Mouse (Mus musculus): Measurements from ENCODE around the gene Acap1. TPM values are rescaled to one million over a fixed set of nuclear protein-coding genes. Genes with fewer than 3 reads are reported as not detected.

Gene Acap1
- polyA plus RNA-seq, 1 experiment from 2014 or later: 7.1 TPM

GRCm38 (mm10) chr11:69902972-69903371 is 7.6 kb upstream of the Acap1 start:
- Histone ChIP-seq H3K27me3 (ENCODE audit: insufficient read depth, low read length) (0 out of 2 replicates have a peak, but pooled peaks cover 7% of the 10 kb centered on the region), H3K4me3 (ENCODE audit: low read depth, low read length) (peak overlapping the region; percentile 93), H3K9me3 (ENCODE audit: low read length) (no peaks in the 10 kb centered on the region), H3K36me3 (replicated peaks; ENCODE audit: insufficient read depth, low read length) (peaks cover 37% of the 10 kb centered on the region), H3K4me1 (ENCODE audit: insufficient read depth) (peaks cover 21% of the 10 kb centered on the region), H3K9ac (replicated peaks) (0 out of 2 replicates have a peak overlapping the region, but pooled peaks have one; percentile 16), H3K4me2 (ENCODE audit: low read depth, low read length) (peak overlapping the region; percentile 99), H3K27ac (ENCODE audit: low read depth) (no peak overlapping the region)
- DNase-seq (peak; percentile 22), ATAC-seq (no peak)
- WGBS (ENCODE audit: insufficient replicate concordance): 84% methylated on average over 13 of the region's 13 CpGs
- TF ChIP-seq EP300 (IDR thresholded peaks at IDR 0.05; ENCODE audit: low read depth): no peak
- TF ChIP-seq CTCF (IDR thresholded peaks at IDR 0.05; ENCODE audit: low read depth): no peak

- TF ChIP-seq CTCF (IDR thresholded peaks at IDR 0.05; ENCODE audit: low read depth) (no peak), EP300 (IDR thresholded peaks at IDR 0.05; ENCODE audit: low read depth) (no peak)
- Histone ChIP-seq H3K27me3 (ENCODE audit: insufficient read depth, low read length) (0 out of 2 replicates have a peak, but pooled peaks cover 7% of the 10 kb centered on the region), H3K27ac (ENCODE audit: low read depth) (peak overlapping the region; percentile 99), H3K4me3 (ENCODE audit: low read depth, low read length) (peak overlapping the region; percentile 93), H3K9ac (replicated peaks) (peak overlapping the region; percentile 87), H3K4me2 (ENCODE audit: low read depth, low read length) (peak overlapping the region; percentile 99), H3K4me1 (ENCODE audit: insufficient read depth) (peaks cover 21% of the 10 kb centered on the region), H3K9me3 (ENCODE audit: low read length) (no peaks in the 10 kb centered on the region), H3K36me3 (replicated peaks; ENCODE audit: insufficient read depth, low read length) (peaks cover 27% of the 10 kb centered on the region)
- ATAC-seq (peak; percentile 16), DNase-seq (peak; percentile 46)
- WGBS (ENCODE audit: insufficient replicate concordance): 7% methylated on average over 33 of the region's 39 CpGs
Measured at GRCm38 (mm10) chr11:69901993-69902392, 6.7 kb upstream of the Acap1 start.

GRCm38 (mm10) chr11:69901406-69901846 is 6.1 kb upstream of the Acap1 start:
- Histone ChIP-seq H3K4me1 (ENCODE audit: insufficient read depth) (peaks cover 21% of the 10 kb centered on the region), H3K4me2 (ENCODE audit: low read depth, low read length) (peak overlapping the region; percentile 99), H3K27ac (ENCODE audit: low read depth) (peak overlapping the region; percentile 99), H3K4me3 (ENCODE audit: low read depth, low read length) (peak overlapping the region; percentile 93), H3K9ac (replicated peaks) (peak overlapping the region; percentile 87), H3K9me3 (ENCODE audit: low read length) (no peaks in the 10 kb centered on the region), H3K36me3 (replicated peaks; ENCODE audit: insufficient read depth, low read length) (peaks cover 21% of the 10 kb centered on the region), H3K27me3 (ENCODE audit: insufficient read depth, low read length) (0 out of 2 replicates have a peak, but pooled peaks cover 7% of the 10 kb centered on the region)
- peak; percentile 84 for ATAC-seq
- under 1% methylated on average over 42 of the region's 42 CpGs for WGBS (ENCODE audit: insufficient replicate concordance)
- peak; percentile 92 for DNase-seq
- TF ChIP-seq CTCF (IDR thresholded peaks at IDR 0.05; ENCODE audit: low read depth) (no peak), EP300 (IDR thresholded peaks at IDR 0.05; ENCODE audit: low read depth) (no peak)

- Histone ChIP-seq H3K4me1 (ENCODE audit: insufficient read depth) (peaks cover 24% of the 10 kb centered on the region), H3K4me2 (ENCODE audit: low read depth, low read length) (peak within 1 kb of the TSS; percentile 99), H3K27me3 (ENCODE audit: insufficient read depth, low read length) (0 out of 2 replicates have a peak, but pooled peaks cover 7% of the 10 kb centered on the region), H3K9ac (replicated peaks) (peak within 1 kb of the TSS; percentile 87), H3K27ac (ENCODE audit: low read depth) (peak within 1 kb of the TSS; percentile 99), H3K4me3 (ENCODE audit: low read depth, low read length) (peak within 1 kb of the TSS; percentile 93), H3K36me3 (replicated peaks; ENCODE audit: insufficient read depth, low read length) (peaks cover 14% of the 10 kb centered on the region), H3K9me3 (ENCODE audit: low read length) (no peaks in the 10 kb centered on the region)
- DNase-seq (peak; percentile 89), ATAC-seq (peak; percentile 84)
- under 1% methylated on average over 38 of the region's 38 CpGs for WGBS (ENCODE audit: insufficient replicate concordance)
- no peak for TF ChIP-seq CTCF (IDR thresholded peaks at IDR 0.05; ENCODE audit: low read depth)
- peak; percentile 50; the same call in 1 of the 2 replicates for TF ChIP-seq EP300 (IDR thresholded peaks at IDR 0.05; ENCODE audit: low read depth)
Measured at GRCm38 (mm10) chr11:69900471-69901405, 5.4 kb upstream of the Acap1 start, which contains the start of the genes 2810408A11Rik and Neurl4. 2810408A11Rik (minus strand) TSS chr11:69900987. Neurl4 (plus strand) TSS chr11:69901072.

- DNase-seq (no peak), ATAC-seq (no peak)
- Histone ChIP-seq H3K4me2 (ENCODE audit: low read depth, low read length) (peak overlapping the region; percentile 99), H3K9ac (replicated peaks) (peak overlapping the region; percentile 87), H3K4me1 (ENCODE audit: insufficient read depth) (peaks cover 30% of the 10 kb centered on the region), H3K27ac (ENCODE audit: low read depth) (no peak overlapping the region), H3K36me3 (replicated peaks; ENCODE audit: insufficient read depth, low read length) (peaks cover 8% of the 10 kb centered on the region), H3K4me3 (ENCODE audit: low read depth, low read length) (peak overlapping the region; percentile 93), H3K27me3 (ENCODE audit: insufficient read depth, low read length) (0 out of 2 replicates have a peak, but pooled peaks cover 7% of the 10 kb centered on the region), H3K9me3 (ENCODE audit: low read length) (no peaks in the 10 kb centered on the region)
- WGBS (ENCODE audit: insufficient replicate concordance): 48% methylated on average over 4 of the region's 4 CpGs
- no peak for TF ChIP-seq CTCF (IDR thresholded peaks at IDR 0.05; ENCODE audit: low read depth)
- no peak for TF ChIP-seq EP300 (IDR thresholded peaks at IDR 0.05; ENCODE audit: low read depth)
Measured at GRCm38 (mm10) chr11:69899870-69900269, 4.5 kb upstream of the Acap1 start.

- Histone ChIP-seq H3K9me3 (ENCODE audit: low read length) (no peaks in the 10 kb centered on the region), H3K4me3 (ENCODE audit: low read depth, low read length) (peak overlapping the region; percentile 26; the same call in 1 of the 2 replicates), H3K27ac (ENCODE audit: low read depth) (peak overlapping the region; percentile 85), H3K4me1 (ENCODE audit: insufficient read depth) (peaks cover 20% of the 10 kb centered on the region), H3K27me3 (ENCODE audit: insufficient read depth, low read length) (0 out of 2 replicates have a peak, but pooled peaks cover 2% of the 10 kb centered on the region), H3K36me3 (replicated peaks; ENCODE audit: insufficient read depth, low read length) (0 out of 2 replicates have a peak, but pooled peaks cover 2% of the 10 kb centered on the region), H3K4me2 (ENCODE audit: low read depth, low read length) (peak overlapping the region; percentile 49), H3K9ac (replicated peaks) (0 out of 2 replicates have a peak overlapping the region, but pooled peaks have one; percentile 10)
- ATAC-seq (no peak; the same call in 1 of the 2 replicates), DNase-seq (no peak)
- TF ChIP-seq EP300 (IDR thresholded peaks at IDR 0.05; ENCODE audit: low read depth) (no peak), CTCF (IDR thresholded peaks at IDR 0.05; ENCODE audit: low read depth) (no peak)
- 25% methylated on average over 5 of the region's 5 CpGs for WGBS (ENCODE audit: insufficient replicate concordance)
Measured at GRCm38 (mm10) chr11:69894671-69895070, 668 bp downstream of the Acap1 start.
